Comparison of ENCODE assay signal across 22 mouse cellular contexts in the genomic region with DNA sequence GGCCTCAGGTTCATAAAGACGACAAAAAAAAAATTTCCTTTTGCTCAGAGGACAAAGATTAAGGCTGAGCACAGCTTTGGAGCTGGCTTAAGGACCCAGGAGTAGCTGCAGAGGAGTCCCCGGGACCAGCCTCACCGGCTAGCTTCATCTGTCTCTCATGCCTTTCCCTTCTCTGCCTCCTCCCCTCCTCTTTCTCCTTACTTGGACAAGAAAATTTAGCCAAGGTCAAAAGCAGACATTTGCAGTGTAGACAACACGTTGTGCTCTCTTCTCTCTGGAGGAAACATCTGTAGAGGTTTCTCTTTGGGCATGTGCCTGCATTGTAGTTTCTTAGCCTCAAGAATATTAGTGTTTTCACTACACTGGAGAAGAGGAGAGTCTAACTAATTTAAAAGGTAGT. TPM values are rescaled to one million over a fixed set of nuclear protein-coding genes. Genes with fewer than 3 reads are reported as not detected.
"Had no signal": no experiment of that assay in that cellular context is flagged by ENCODE, and none has a peak within 500 bp of the region (broad histone marks: within the 10 kb centered on the region; RNA-seq: fewer than 3 reads in every experiment).

No protein-coding gene starts in this region.

- H3K4me1 ChIP-seq: midbrain, embryonic 13.5 days; midbrain, embryonic 15.5 days; neural tube, embryonic 12.5 days had no signal

- H3K36me3 ChIP-seq: lung, embryonic 15.5 days; midbrain, embryonic 13.5 days; midbrain, embryonic 15.5 days; neural tube, embryonic 12.5 days had no signal

- H3K27me3 ChIP-seq: lung, embryonic 15.5 days; megakaryocyte, embryonic 14.5 days; midbrain, embryonic 13.5 days; midbrain, embryonic 15.5 days; neural tube, embryonic 12.5 days had no signal

- H3K4me3 ChIP-seq: lung, embryonic 15.5 days; megakaryocyte, embryonic 14.5 days; midbrain, embryonic 13.5 days; midbrain, embryonic 15.5 days; neural tube, embryonic 12.5 days had no signal

- DNase-seq: liver, postnatal 0 days; lung, adult 2 months; lung, postnatal 14 days; lung, postnatal 36 days; right cerebral cortex, postnatal 14 days; spleen, adult 18-20 months; thymus, adult 18-20 months; thymus, postnatal 14 days; thymus, postnatal 36 days had no signal

- H3K27ac ChIP-seq: lung, embryonic 15.5 days; macrophage; midbrain, embryonic 13.5 days; midbrain, embryonic 15.5 days; neural tube, embryonic 12.5 days had no signal

RNA-seq across cellular contexts. Expression of a gene that starts 34.0 kb away (rescaled TPM):
- total RNA-seq: megakaryocyte progenitor cell, adult 5-6 weeks; midbrain, postnatal 0 days; monocyte, adult 5-6 weeks; neutrophil, adult 5-6 weeks had no signal
- polyA plus RNA-seq: macrophage; midbrain, embryonic 11.5 days; midbrain, embryonic 13.5 days; midbrain, embryonic 15.5 days; midbrain, postnatal 0 days; neural tube, embryonic 12.5 days; neural tube, embryonic 14.5 days; stomach, embryonic 14.5 days had no signal
